Mouse (Mus musculus) ES-E14 (cell line): Measurements from ENCODE around the gene Synrg. TPM values are rescaled to one million over a fixed set of nuclear protein-coding genes. Genes with fewer than 3 reads are reported as not detected.

Experiments used
- DNase-seq: peaks from one replicate; pipeline ENCODE4 v3.0.0-alpha.2; 2013; ENCODE audit warnings: low read depth, low spot score
- H3K27ac ChIP-seq: 2 replicates; pipeline ENCODE4 v1.5.1; 2012; ENCODE audit warnings: low read depth, mild to moderate bottlenecking, low read length, moderate library complexity, mixed read lengths; ENCODE audit not compliant: poor library complexity, insufficient read depth, severe bottlenecking
- H3K36me3 ChIP-seq: 2 replicates; pipeline ENCODE4 v1.6.1; 2012; ENCODE audit warnings: mild to moderate bottlenecking, low read length, moderate library complexity, mixed read lengths; ENCODE audit not compliant: control insufficient read depth, poor library complexity, insufficient read depth, severe bottlenecking
- H3K4me1 ChIP-seq, 2 experiments: fragments of 150-350 bp in 1 of 2; sonication (generic) in 1 of 2; 2 replicates each; pipeline ENCODE4 v1.6.1; 2012; ENCODE audit warnings: low read length in 2 of 2, mild to moderate bottlenecking in 1 of 2, mixed read lengths in 1 of 2; ENCODE audit not compliant: control insufficient read depth in 2 of 2, insufficient read depth in 2 of 2, poor library complexity in 1 of 2
- H3K4me3 ChIP-seq, 2 experiments: fragments of 150-350 bp in 1 of 2; sonication (generic) in 1 of 2; 2 replicates each; pipeline ENCODE4 v1.5.1; 2012; ENCODE audit warnings: low read length in 2 of 2, low read depth in 1 of 2, mild to moderate bottlenecking in 1 of 2, mixed read lengths in 1 of 2; ENCODE audit not compliant: insufficient read depth in 1 of 2, poor library complexity in 1 of 2, severe bottlenecking in 1 of 2
- H3K9ac ChIP-seq: 2 replicates; pipeline ENCODE4 v1.6.1; 2012; ENCODE audit warnings: low read depth, mild to moderate bottlenecking, low read length, mixed read lengths; ENCODE audit not compliant: poor library complexity, insufficient read depth, severe bottlenecking
- H3K9me3 ChIP-seq: fragments of 150-350 bp; sonication (generic); 2 replicates; pipeline ENCODE4 v1.6.1; 2012; ENCODE audit warnings: low read depth, mild to moderate bottlenecking, low read length; ENCODE audit not compliant: control insufficient read depth, insufficient read depth
- CHD2 ChIP-seq: IDR thresholded peaks from 2 replicates; pipeline ENCODE4 v1.6.1; 2014; ENCODE audit warnings: mild to moderate bottlenecking, low read depth, low read length, inconsistent platforms
- HCFC1 ChIP-seq: IDR thresholded peaks from 2 replicates; pipeline ENCODE4 v1.6.1; 2012; ENCODE audit warnings: low read length, inconsistent platforms, borderline replicate concordance; ENCODE audit not compliant: insufficient read depth
- MAFK ChIP-seq: IDR thresholded peaks from 2 replicates; pipeline ENCODE4 v1.6.1; 2014; ENCODE audit warnings: mild to moderate bottlenecking, low read depth, low read length, inconsistent platforms; ENCODE audit not compliant: insufficient read depth
- ZC3H11A ChIP-seq: IDR thresholded peaks from 2 replicates; pipeline ENCODE4 v1.6.1; 2012; ENCODE audit warnings: low read depth, mild to moderate bottlenecking, inconsistent platforms, low read length, borderline replicate concordance
- ZNF384 ChIP-seq: IDR thresholded peaks from 2 replicates; pipeline ENCODE4 v1.6.1; 2012; ENCODE audit warnings: low read depth, low read length, inconsistent platforms
- in situ Hi-C, 2 experiments: fragments of 600-800 bp; cut with MboI; formaldehyde crosslinking; loops; one replicate each; pipeline ENCODE4 v1.15.1; 2025; ENCODE audit warnings: low sequenced_read_pairs in 2 of 2, inconsistent platforms in 1 of 2; ENCODE audit not compliant: unreplicated experiment in 2 of 2
- total RNA-seq: library from RNA; depleted of rRNA; stranded (reverse); fragments of 300-350 nt; gene quantifications from 2 replicates; pipeline ENCODE4 v1.2.3, GENCODE M21; 2012

The Synrg gene
- total RNA-seq, 1 experiment = 10.8 TPM

- DNase-seq = no peak
- Histone ChIP-seq H3K36me3 (peaks cover 2% of the 10 kb centered on the region; the same call in 1 of the 2 replicates), H3K27ac (no peak overlapping the region), H3K4me1 (peaks cover 0 to 6% of the 10 kb centered on the region in 2 experiments; a peak in 2 of 4 replicates), H3K4me3 (no peak overlapping the region), H3K9ac (no peak overlapping the region), H3K9me3 (no peaks in the 10 kb centered on the region)
- in situ Hi-C loops = no loop called here
- TF ChIP-seq HCFC1 (no peak), CHD2 (no peak), ZC3H11A (no peak), ZNF384 (no peak), MAFK (no peak)
Observed at GRCm38 (mm10) chr11:84040621-84041020, 76.4 kb downstream of the Synrg start.

- Histone ChIP-seq H3K4me3 (no peak overlapping the region), H3K4me1 (peaks cover 0 to 6% of the 10 kb centered on the region in 2 experiments; a peak in 2 of 4 replicates), H3K9ac (no peak overlapping the region), H3K27ac (no peak overlapping the region), H3K36me3 (peaks cover 2% of the 10 kb centered on the region; the same call in 1 of the 2 replicates), H3K9me3 (no peaks in the 10 kb centered on the region)
- no peak for DNase-seq
- TF ChIP-seq ZC3H11A = no peak
- TF ChIP-seq ZNF384 = no peak
- TF ChIP-seq HCFC1 = no peak
- TF ChIP-seq MAFK = no peak
- no peak for TF ChIP-seq CHD2
- in situ Hi-C loops = no loop called here
Observed at GRCm38 (mm10) chr11:84042808-84043762, 78.9 kb downstream of the Synrg start.

GRCm38 (mm10) chr11:84044988-84045387 is 80.8 kb downstream of the Synrg start:
- Histone ChIP-seq H3K4me3 (no peak overlapping the region), H3K9ac (no peak overlapping the region), H3K9me3 (no peaks in the 10 kb centered on the region), H3K4me1 (peaks cover 0 to 3% of the 10 kb centered on the region in 2 experiments; a peak in 1 of 4 replicates), H3K27ac (no peak overlapping the region), H3K36me3 (peaks cover 2% of the 10 kb centered on the region; the same call in 1 of the 2 replicates)
- DNase-seq = no peak
- in situ Hi-C loops = no loop called here
- TF ChIP-seq ZC3H11A = no peak
- no peak for TF ChIP-seq ZNF384
- no peak for TF ChIP-seq MAFK
- TF ChIP-seq CHD2 = no peak
- TF ChIP-seq HCFC1 = no peak

- H3K4me1 ChIP-seq = peaks cover 0 to 3% of the 10 kb centered on the region in 2 experiments; a peak in 1 of 4 replicates
- H3K9ac ChIP-seq = no peak overlapping the region
- H3K9me3 ChIP-seq = no peaks in the 10 kb centered on the region
- DNase-seq = no peak
- H3K27ac ChIP-seq = no peak overlapping the region
- no peak for TF ChIP-seq MAFK
- TF ChIP-seq CHD2 = no peak
- TF ChIP-seq HCFC1 = no peak
- TF ChIP-seq ZNF384 = no peak
- no peak for TF ChIP-seq ZC3H11A
- no peak overlapping the region for H3K4me3 ChIP-seq
- in situ Hi-C loops = no loop called here
- no peaks in the 10 kb centered on the region; the same call in 1 of the 2 replicates for H3K36me3 ChIP-seq
Observed at GRCm38 (mm10) chr11:84047270-84047669, 83.0 kb downstream of the Synrg start.
